Mouse (Mus musculus): Measurements from ENCODE around the gene Gm28778. TPM values are rescaled to one million over a fixed set of nuclear protein-coding genes. Genes with fewer than 3 reads are reported as not detected.
"Not testable (repeated sequence)": the region's sequence is repeated elsewhere in the genome, so short reads cannot be mapped to it uniquely, and the experiment has no call there.

Gene Gm28778
- total and polyA plus RNA-seq, 2 experiments from 2014 or later = not detected

GRCm38 (mm10) chr1:53312989-53313967, 16.4 kb downstream of the Gm28778 start, which contains the start of gene Osgepl1:
TSS of gene Osgepl1 (plus strand) at chr1:53313624.
- WGBS = 3% methylated on average over 27 of the region's 27 CpGs
- Histone ChIP-seq H3K27me3 (ENCODE audit: insufficient read depth, low read length) (no peaks in the 10 kb centered on the region), H3K9me3 (ENCODE audit: low read length) (no peaks in the 10 kb centered on the region), H3K4me2 (ENCODE audit: low read depth, low read length) (peak within 1 kb of the TSS; percentile 81), H3K27ac (peak within 1 kb of the TSS; percentile 86), H3K4me1 (ENCODE audit: insufficient read depth, low read length) (0 out of 2 replicates have a peak, but pooled peaks cover 5% of the 10 kb centered on the region), H3K36me3 (ENCODE audit: insufficient read depth, low read length) (peaks cover 10% of the 10 kb centered on the region; the same call in 1 of the 2 replicates), H3K4me3 (ENCODE audit: low read length) (peak within 1 kb of the TSS; percentile 76), H3K9ac (replicated peaks; ENCODE audit: low read length) (peak within 1 kb of the TSS; percentile 78)
- peak; percentile 50 for TF ChIP-seq CTCF (IDR thresholded peaks at IDR 0.05; ENCODE audit: low read depth)
- peak; percentile 99 for ATAC-seq
- peak; percentile 94 for DNase-seq (ENCODE audit: low spot score)

DNA sequence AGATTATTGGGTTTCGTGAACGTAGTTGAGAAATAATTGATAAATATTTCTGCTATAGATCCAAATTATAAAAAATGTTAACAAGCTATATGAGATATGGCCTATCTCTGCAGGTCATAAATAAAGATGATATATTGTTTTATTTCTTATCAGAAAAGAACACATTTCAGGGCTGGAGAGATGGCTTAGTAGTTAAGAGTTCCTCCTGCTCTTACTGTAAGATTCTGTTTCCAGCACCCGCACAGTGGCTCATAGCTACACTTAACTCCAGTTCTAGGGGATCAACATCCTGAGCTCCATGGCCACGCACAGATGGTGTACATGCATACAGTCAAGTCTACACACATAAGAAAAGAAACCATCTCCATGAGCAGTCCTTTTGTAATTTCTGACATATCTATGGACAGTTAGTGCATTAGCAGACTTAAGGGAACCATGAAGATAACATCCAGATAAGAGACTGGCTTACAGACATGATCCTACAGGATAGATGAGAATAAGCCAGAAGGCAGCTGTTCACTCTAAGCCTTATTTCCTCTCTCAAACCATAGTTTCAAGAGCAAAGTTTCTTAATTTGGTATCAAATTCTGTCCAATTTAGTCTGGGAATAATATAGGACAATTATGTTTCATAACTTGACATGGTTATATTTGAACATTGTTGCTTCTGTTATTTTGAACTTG, 24.9 kb downstream of the Gm28778 start:
- WGBS = 96% methylated on average over 4 of the region's 4 CpGs
- no peak for TF ChIP-seq CTCF (IDR thresholded peaks at IDR 0.05; ENCODE audit: low read depth)
- H3K36me3 ChIP-seq (ENCODE audit: insufficient read depth, low read length) = peaks cover 8% of the 10 kb centered on the region; the same call in 1 of the 2 replicates
- no peak overlapping the region for H3K4me2 ChIP-seq (ENCODE audit: low read depth, low read length)
- no peak overlapping the region for H3K9ac ChIP-seq (replicated peaks; ENCODE audit: low read length)
- no peak overlapping the region for H3K27ac ChIP-seq
- no peaks in the 10 kb centered on the region for H3K4me1 ChIP-seq (ENCODE audit: insufficient read depth, low read length)
- no peak for DNase-seq (ENCODE audit: low spot score)
- H3K9me3 ChIP-seq (ENCODE audit: low read length) = no peaks in the 10 kb centered on the region
- H3K4me3 ChIP-seq (ENCODE audit: low read length) = no peak overlapping the region
- no peaks in the 10 kb centered on the region for H3K27me3 ChIP-seq (ENCODE audit: insufficient read depth, low read length)
- ATAC-seq = no peak

- Histone ChIP-seq H3K4me3 (ENCODE audit: low read length) (no peak overlapping the region), H3K4me2 (ENCODE audit: low read depth, low read length) (no peak overlapping the region), H3K9ac (replicated peaks; ENCODE audit: low read length) (no peak overlapping the region), H3K27me3 (ENCODE audit: insufficient read depth, low read length) (no peaks in the 10 kb centered on the region), H3K4me1 (ENCODE audit: insufficient read depth, low read length) (no peaks in the 10 kb centered on the region), H3K9me3 (ENCODE audit: low read length) (no peaks in the 10 kb centered on the region), H3K27ac (no peak overlapping the region), H3K36me3 (ENCODE audit: insufficient read depth, low read length) (peaks cover 1% of the 10 kb centered on the region; the same call in 1 of the 2 replicates)
- 94% methylated on average over 5 of the region's 5 CpGs for WGBS
- DNase-seq (ENCODE audit: low spot score) (no peak), ATAC-seq (no peak)
- TF ChIP-seq CTCF (IDR thresholded peaks at IDR 0.05; ENCODE audit: low read depth) = no peak
Observed at GRCm38 (mm10) chr1:53323254-53323653, 26.3 kb downstream of the Gm28778 start.

GRCm38 (mm10) chr1:53324277-53324676, 27.4 kb downstream of the Gm28778 start:
- no peak for DNase-seq (ENCODE audit: low spot score)
- TF ChIP-seq CTCF (IDR thresholded peaks at IDR 0.05; ENCODE audit: low read depth) = no peak
- Histone ChIP-seq H3K36me3 (ENCODE audit: insufficient read depth, low read length) (no peaks in the 10 kb centered on the region; the same call in 1 of the 2 replicates), H3K4me1 (ENCODE audit: insufficient read depth, low read length) (no peaks in the 10 kb centered on the region), H3K4me2 (ENCODE audit: low read depth, low read length) (no peak overlapping the region), H3K9me3 (ENCODE audit: low read length) (no peaks in the 10 kb centered on the region), H3K27ac (no peak overlapping the region), H3K9ac (replicated peaks; ENCODE audit: low read length) (no peak overlapping the region), H3K27me3 (ENCODE audit: insufficient read depth, low read length) (no peaks in the 10 kb centered on the region), H3K4me3 (ENCODE audit: low read length) (no peak overlapping the region)
- WGBS = 94% methylated on average over 1 of the region's 1 CpGs
- no peak for ATAC-seq

GRCm38 (mm10) chr1:53324827-53325494, 28.1 kb downstream of the Gm28778 start:
- no peak overlapping the region for H3K27ac ChIP-seq
- H3K4me3 ChIP-seq (ENCODE audit: low read length) = no peak overlapping the region
- no peak for TF ChIP-seq CTCF (IDR thresholded peaks at IDR 0.05; ENCODE audit: low read depth)
- 95% methylated on average over 5 of the region's 5 CpGs for WGBS
- H3K4me1 ChIP-seq (ENCODE audit: insufficient read depth, low read length) = no peaks in the 10 kb centered on the region
- H3K27me3 ChIP-seq (ENCODE audit: insufficient read depth, low read length) = no peaks in the 10 kb centered on the region
- no peak for ATAC-seq
- no peak overlapping the region for H3K9ac ChIP-seq (replicated peaks; ENCODE audit: low read length)
- no peak overlapping the region for H3K4me2 ChIP-seq (ENCODE audit: low read depth, low read length)
- H3K36me3 ChIP-seq (ENCODE audit: insufficient read depth, low read length) = no peaks in the 10 kb centered on the region; the same call in 1 of the 2 replicates
- no peaks in the 10 kb centered on the region for H3K9me3 ChIP-seq (ENCODE audit: low read length)
- no peak for DNase-seq (ENCODE audit: low spot score)

GRCm38 (mm10) chr1:53333527-53333926, 36.6 kb downstream of the Gm28778 start:
- H3K27ac ChIP-seq; H3K4me2 ChIP-seq (ENCODE audit: low read depth, low read length); H3K9me3 ChIP-seq (ENCODE audit: low read length); ATAC-seq; H3K4me3 ChIP-seq (ENCODE audit: low read length); DNase-seq (ENCODE audit: low spot score); H3K4me1 ChIP-seq (ENCODE audit: insufficient read depth, low read length); H3K36me3 ChIP-seq (ENCODE audit: insufficient read depth, low read length); H3K27me3 ChIP-seq (ENCODE audit: insufficient read depth, low read length); H3K9ac ChIP-seq (replicated peaks; ENCODE audit: low read length): not testable (repeated sequence)
- 82% methylated on average over 5 of the region's 5 CpGs for WGBS

All from hindbrain, postnatal 0 days (tissue).